Mouse (Mus musculus) WW6 (cell line): Measurements from ENCODE around the gene Rdm1.
"Not testable (repeated sequence)": the region's sequence is repeated elsewhere in the genome, so short reads cannot be mapped to it uniquely, and the experiment has no call there.

Source experiments
- DNase-seq: peaks from one replicate; pipeline ENCODE4 v3.0.0-alpha.2; 2013; ENCODE audit warnings: low read depth, low spot score

Rdm1 gene

DNA sequence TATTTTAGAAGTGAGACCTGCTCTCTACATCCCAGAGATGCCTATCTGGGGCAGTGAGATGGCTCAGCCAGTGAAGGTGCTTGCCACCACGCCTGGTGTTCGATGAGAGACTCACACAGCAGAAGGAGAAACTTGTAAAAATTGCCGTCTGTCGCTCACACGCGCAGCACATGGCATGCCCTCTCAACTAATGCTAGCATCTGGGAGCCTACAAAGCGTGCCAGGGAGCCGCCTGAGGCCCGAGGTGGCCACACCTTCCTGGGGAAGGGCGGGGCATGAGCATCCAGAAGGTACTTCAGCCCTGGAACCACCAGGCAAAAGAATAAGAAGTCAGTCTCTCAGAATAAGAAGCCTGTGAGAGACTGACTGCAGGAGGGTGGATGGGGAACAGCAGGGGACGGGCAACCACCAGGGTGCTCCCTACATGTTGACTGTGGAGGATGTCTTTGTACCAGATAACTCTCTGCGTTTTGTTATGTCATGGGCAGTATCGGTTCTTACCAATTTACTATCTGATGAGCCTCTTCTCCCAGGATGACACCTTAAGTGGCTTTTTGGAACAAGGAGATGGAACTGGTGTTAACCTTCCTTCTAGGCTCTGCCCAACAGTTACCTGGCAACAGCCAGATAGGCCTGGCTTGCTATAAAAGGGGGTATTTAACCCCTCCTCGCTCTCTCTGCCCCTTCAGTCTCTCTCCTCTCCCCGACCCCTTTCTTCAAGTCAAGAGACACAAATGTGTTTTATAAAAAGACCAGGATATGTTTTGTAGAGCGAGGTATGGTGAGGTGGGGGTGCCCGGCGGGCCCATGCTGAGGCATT lies 9.8 kb upstream of the Rdm1 start:
- no peak for DNase-seq

DNA sequence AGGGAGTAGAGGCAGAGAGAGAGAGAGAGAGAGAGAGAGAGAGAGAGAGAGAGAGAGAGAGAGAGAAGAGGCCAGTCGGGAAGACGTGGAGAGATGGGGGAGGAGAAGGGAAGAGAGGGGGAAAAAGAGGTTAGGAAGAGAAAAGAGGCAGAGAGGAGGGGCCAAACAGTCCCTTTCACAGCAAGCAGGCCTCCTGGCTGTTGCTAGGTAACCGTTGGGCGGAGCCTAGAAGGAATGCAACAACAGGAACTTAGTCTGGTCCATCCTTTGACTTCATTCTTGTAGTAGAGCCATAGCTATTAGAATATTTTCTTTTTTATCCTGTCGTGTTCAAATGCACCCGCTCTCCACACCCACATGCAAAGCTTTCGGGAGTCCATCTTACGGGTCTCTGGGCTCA lies 9.1 kb upstream of the Rdm1 start:
- DNase-seq = no peak

DNA sequence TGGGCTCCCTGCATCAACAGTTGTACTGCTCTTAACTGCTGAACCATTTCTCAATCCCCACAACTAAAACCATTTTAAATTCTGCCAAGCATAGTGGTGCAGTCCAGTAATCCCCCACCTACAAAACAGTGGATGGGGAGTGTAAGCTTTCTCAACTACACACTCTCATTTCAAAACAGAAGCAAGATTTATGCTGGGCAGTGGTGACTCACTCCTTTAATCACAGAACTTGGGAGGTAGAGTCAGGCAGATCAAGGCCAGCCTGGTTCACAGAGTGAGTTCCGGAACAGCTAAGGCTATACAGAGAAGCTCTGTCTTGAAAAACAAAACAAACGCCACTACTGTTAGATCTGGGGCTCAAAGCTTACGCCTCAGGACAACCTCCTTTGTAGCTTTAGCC lies 8.4 kb upstream of the Rdm1 start:
- DNase-seq = no peak

DNA sequence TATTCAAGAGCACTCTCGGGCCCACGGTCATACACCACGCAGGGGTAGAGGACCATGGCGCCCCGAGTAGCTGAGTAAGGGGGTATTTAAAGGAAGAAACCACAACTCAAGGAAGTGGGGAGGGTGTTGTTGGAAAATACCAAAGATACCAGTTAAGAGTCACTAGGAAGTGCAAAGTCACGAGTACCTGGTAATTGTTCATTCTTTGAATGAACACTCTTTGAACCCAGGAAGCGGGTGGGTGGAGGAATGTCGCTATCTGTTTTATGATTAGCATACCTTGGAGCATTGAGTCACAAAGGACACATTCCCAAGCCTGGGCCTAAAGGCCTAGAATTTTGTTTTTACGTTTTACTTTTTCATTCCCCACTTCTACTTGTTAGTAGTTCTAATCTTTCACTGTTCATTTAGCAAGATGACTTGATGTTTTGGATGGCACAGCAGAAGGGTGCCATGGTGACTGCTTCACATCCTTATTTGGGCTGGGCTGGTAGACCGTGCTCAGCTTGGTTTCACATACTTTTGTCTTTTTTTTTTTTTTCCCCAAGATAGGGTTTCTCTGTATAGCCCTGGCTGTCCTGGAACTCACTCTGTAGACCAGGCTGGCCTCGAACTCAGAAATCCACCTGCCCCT lies 6.9 kb upstream of the Rdm1 start:
- DNase-seq = not testable (repeated sequence)

DNA sequence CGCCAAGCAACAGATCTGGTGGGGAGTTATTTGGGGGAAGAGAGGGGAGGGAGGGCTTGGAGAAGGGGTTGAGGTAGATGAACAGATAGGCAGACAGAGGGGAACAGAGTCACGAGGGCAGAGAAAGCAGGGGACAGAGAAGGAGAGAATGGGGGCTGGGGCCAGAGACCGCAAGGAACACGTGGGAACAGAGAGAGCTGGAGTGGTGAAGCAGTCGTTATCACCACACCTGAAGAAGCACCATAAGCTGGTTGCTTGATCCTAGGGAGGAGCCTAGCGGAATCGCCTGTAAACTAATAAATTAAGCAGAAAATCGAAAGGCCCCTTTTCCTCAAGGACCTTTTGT lies 373 bp upstream of the Rdm1 start:
- no peak for DNase-seq

DNA sequence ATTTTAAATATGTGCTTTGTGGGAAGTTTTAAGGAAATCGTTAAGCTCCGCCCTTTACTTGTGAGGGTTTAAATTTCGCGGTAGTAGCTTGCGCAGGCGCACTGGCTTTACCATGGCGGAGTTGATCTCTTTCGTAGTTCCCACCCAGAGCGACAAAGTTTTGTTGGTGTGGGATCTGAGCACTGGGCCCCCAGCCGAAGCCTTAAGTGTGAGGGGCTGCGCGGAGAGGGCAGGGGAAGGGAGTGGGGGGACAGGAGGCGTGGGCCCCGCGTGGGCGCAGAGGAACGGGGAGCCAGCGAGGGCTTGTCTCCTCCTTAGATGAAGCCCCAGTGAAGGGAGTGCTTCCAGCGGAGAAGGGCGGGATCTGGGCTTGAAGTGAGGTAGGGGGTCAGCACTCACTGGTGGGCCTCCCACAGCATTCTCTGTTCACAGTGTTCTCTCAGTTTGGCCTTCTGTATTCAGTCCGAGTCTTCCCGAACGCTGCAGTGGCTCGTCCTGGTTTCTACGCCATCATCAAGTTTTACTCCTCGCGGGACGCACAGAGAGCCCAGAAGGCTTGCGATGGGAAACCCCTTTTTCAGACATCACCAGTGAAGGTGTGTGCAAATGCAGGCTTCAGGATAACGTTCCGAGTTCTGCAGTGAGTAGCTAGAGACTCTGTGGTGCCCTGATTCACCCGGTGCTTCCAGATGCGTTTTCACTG lies 1.0 kb downstream of the Rdm1 start:
- DNase-seq = peak; percentile 95

DNA sequence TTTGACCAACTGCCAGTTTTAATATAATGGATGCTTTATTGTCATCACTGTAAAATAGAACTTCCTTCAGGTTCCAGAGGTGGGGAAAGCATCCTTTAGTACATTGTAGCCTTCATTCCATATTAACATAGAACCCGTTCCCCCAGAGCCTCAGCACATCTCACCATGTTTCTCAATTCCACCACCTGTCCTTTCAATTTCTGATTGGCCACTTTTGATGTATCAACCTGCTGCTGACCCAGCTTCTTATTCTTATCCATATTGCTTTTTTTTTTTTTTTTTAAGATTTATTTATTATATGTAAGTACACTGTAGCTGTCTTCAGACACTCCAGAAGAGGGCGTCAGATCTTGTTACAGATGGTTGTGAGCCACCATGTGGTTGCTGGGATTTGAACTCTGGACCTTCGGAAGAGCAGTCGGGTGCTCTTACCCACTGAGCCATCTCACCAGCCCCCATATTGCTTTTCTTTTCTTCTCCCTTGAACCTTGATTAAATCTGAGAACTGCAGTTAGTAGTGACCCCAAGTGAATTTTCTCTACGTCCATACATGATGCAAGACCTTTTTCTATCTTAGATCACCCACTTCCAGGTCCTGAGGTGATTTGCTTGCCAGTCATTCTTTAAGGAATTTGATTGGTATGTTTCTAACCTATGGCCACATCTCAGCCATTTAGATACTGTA lies 1.9 kb downstream of the Rdm1 start:
- not testable (repeated sequence) for DNase-seq

DNA sequence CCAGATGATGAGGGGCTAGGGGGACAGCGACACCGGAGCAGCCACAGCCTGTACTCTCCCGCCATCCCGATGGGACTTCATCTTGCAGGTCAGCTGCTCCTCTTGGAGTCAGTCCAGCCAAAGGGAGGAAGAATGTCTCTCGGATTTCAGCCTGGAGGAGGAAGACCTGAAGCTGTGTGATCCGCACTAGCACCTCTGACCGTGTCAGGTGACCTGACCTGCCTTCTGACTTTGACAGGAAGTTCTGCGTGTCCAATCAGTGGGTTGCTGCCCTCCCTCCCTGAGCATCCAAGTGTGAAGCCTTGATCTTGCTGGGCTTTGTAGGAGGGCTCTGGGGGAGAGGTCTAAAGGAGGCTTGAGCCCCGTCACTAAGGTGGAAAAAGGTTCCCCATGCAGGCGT lies 8.7 kb downstream of the Rdm1 start:
- DNase-seq = no peak

DNA sequence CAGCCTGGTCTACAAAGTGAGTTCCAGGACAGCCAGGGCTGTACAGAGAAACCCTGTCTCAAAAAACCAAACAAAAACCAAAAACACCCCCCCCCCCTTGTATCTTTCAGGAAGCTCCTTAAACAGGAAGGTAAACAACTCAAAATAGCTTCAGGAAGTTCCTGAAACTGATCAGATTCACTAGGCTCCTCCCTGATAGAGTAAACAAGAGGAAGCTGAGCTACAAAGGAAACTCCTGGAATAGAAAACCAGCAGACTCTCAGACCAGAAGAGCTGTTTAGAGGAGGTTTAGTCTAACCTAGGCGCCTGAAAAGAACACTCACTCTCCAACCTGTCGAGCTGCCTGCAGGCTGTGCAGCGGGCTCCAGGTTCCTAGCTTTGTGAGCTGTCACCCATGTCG lies 12.8 kb downstream of the Rdm1 start:
- no peak for DNase-seq

DNA sequence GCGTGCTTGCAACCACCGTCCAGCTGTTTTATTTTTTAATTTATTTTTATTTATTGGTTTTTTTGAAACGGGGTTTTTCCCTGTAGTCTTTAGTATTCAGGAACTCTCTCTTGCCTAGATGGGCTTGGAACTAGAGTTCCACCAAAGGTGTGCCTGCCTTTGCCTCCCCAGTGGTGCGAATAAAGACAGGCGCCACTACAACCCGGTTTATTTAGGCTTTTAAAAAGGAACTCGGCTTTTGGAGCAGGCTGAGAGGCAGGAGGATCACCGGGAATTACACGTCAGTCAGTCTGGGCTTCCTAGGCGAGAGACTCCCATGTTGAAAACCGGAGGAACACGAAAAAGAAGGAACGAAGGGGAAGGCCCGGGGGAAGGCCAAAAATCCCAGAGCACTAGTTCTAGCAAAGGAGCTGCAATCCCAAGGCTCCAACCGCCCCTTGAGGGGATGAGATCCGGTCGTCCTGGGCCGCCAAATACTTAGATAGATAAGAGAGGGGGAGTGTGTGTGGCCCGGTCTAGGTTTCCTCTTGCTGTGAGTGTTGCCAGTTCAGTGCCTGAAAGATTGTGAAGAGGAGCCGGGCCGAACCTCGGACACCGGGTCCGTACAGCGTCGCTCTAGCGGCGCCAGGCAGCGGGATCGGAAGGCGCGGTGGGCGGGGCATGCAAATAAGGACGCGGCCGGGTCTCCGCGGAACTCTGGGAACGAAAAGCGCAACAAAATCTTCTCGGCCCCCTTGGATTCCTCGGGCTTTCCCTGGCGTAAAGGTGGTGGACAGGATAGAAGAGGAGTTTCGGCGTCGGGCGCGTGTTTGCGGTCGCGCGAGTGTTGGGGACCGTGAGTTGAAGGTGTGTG lies 14.1 kb downstream of the Rdm1 start:
- not testable (repeated sequence) for DNase-seq

DNA sequence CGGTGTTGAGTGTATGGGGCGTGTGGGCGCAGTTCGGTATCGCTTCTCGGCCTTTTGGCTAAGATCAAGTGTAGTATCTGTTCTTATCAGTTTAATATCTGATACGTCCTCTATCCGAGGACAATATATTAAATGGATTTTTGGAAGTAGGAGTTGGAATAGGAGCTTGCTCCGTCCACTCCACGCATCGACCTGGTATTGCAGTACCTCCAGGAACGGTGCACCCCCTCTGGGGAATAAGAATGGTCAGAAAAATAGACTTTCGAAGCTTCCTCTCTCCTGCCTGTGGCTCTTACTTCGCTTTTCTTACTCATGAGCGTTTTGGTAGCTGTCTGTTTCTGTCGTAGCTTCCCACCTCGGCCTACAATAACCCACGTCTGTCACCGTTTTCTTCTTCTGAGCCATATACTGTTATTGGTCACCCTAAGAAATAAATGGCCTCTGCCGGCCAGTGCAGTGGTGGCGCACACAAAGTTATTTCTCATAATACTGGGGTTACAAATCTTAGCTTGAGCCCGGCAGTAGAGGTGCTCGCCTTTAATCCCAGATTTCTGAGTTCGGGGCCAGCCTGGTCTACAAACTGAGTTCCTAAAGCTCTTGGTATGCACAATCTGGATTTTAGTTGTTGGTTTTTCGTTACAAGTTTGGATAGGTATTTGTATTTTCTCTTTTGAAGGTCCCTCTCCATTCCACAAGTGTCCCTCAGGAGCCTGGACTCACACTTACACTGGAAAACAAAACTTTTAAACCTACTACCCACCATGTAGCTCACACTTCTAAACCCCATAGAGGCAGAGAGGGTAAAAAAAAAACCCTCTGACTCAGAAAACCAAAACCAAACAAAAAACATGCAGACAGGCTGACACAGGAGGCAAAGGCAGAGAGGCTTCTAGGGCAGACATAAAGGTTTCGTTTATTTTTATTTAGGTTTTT lies 15.0 kb downstream of the Rdm1 start:
- DNase-seq = not testable (repeated sequence)

DNA sequence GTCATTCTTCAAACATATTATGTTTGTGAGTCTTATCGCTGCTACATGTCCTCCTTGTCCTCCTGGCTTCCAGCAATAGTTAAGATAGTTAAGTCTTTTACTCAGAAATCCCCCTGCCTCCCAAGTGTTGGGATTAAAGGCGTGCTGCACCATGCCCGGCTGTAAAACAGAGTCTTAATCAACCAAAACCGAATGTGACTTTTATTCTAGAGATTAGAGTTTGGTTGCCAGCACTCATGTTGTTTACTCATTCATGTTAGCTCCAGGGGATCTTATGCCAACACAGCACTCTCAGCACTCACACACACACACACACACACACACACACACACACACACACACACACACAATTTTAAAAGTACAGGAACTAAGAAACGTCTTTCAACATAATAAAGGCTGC lies 15.9 kb downstream of the Rdm1 start:
- no peak for DNase-seq

DNA sequence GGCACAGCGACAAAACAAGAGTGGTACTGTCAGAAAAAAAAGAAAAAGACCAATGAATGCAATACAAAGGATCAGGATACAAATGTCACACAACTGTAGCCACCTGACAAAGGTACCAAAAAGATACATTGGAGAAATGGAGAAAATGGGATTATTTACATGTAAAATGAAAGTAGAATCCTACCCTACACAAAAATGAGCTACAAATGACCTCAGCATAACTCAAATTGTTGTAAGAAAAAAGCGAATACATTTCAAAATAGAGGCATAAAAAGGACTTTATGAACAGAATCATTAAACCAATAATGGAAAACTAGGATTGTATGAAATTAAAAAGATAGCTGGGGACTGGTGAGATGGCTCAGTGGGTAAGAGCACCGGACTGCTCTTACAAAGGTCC lies 17.6 kb downstream of the Rdm1 start:
- DNase-seq = no peak

DNA sequence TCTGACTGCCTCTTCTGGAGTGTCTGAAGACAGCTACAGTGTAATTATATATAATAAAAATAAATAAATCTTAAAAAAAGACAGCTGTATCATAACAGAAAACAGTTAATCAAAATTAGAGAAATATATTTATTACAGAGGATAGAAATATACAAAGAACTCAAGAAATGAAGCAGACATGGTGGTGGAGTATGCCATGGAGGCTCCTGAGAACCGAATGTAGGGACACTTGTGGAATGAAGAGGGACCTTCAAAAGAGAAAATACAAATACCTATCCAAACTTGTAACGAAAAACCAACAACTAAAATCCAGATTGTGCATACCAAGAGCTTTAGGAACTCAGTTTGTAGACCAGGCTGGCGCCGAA lies 18.0 kb downstream of the Rdm1 start:
- DNase-seq = not testable (repeated sequence)

DNA sequence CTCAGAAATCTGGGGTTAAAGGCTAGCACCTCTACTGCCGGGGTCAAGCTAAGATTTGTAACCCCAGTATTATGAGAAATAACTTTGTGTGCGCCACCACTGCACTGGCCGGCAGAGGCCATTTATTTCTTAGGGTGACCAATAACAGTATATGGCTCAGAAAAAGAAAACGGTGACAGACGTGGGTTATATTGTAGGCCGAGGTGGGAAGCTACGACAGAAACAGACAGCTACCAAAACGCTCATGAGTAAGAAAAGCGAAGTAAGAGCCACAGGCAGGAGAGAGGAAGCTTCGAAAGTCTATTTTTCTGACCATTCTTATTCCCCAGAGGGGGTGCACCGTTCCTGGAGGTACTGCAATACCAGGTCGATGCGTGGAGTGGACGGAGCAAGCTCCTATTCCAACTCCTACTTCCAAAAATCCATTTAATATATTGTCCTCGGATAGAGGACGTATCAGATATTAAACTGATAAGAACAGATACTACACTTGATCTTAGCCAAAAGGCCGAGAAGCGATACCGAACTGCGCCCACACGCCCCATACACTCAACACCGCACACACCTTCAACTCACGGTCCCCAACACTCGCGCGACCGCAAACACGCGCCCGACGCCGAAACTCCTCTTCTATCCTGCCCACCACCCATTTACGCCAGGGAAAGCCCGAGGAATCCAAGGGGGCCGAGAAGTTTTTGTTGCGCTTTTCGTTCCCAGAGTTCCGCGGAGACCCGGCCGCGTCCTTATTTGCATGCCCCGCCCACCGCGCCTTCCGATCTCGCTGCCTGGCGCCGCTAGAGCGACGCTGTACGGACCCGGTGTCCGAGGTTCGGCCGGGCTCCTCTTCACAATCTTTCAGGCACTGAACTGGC lies 18.7 kb downstream of the Rdm1 start:
- not testable (repeated sequence) for DNase-seq

DNA sequence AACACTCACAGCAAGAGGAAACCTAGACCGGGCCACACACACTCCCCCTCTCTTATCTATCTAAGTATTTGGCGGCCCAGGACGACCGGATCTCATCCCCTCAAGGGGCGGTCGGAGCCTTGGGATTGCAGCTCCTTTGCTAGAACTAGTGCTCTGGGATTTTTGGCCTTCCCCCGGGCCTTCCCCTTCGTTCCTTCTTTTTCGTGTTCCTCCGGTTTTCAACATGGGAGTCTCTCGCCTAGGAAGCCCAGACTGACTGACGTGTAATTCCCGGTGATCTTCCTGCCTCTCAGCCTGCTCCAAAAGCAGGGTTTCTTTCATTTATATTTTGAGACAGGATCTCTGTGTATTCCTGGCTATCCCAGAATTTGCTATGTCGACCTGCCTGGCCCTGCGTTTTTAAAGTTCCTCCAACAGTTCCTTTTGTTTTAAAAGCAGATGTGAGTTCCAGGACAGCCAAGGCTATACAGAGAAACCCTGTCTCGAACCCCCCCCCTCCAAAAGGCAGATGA lies 19.3 kb downstream of the Rdm1 start:
- not testable (repeated sequence) for DNase-seq

DNA sequence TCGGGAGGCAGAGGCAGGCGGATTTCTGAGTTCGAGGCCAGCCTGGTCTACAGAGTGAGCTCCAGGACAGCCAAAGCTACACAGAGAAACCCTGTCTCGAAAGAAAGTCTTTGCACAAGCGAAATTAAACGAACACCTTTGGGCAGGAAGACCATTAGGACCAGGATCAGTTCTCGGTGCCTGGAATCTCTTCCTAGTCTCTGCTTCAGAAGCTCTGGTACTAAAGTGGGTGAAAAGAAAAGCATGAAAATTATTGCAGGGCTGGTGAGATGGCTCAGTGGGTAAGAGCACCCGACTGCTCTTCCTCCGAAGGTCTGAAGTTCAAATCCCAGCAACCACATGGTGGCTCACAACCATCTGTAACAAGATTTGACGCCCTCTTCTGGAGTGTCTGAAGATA lies 20.1 kb downstream of the Rdm1 start:
- DNase-seq = not testable (repeated sequence)

DNA sequence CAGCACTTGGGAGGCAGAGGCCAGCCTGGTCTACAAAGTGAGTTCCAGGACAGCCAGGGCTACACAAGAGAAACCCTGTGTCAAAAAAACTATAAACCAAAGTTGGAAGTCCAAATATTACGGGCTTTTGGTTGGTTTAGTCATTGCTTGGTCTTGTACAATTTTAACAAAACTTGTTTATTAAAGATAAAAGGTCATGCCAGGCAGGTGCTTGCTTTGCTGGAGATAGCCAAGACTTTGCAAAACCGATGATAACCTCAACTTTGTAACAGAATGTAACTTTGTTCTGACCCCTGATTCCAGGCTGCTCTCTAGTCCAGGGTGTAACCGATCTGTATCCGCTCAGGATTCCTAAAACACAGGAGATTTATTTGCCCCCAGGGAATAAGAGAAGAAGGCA lies 29.4 kb downstream of the Rdm1 start:
- DNase-seq = no peak

DNA sequence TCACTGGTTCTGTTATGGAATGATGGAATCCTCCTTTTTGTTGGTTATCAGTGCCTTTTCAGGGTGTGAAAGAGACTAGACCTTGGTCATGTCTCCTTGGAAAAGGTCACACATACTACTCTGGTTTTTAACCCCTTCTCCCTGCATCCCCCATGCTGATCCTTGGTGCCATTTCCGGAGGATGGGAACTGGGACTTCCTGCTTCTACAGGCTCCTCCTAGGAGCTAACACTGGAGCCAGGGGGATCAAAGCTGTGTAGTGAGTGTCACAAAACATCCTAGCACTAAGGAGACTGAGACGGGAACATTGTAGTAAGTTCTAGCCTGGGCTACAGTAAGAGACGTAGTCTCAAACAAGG lies 30.5 kb downstream of the Rdm1 start:
- DNase-seq = no peak
